Mouse (Mus musculus) urinary bladder, postnatal 4 days (tissue): ENCODE results near the gene Socs2.

Source experiments
- DNase-seq, 2 experiments: peaks; one replicate each; pipeline ENCODE4 v3.0.0; 2021 to 2022; ENCODE audit warnings: low spot score in 2 of 2

The Socs2 gene

GRCm38 (mm10) chr10:95416685-95417495 lies at the start of gene Socs2:
Socs2 (minus strand) TSS chr10:95417180.
- DNase-seq, result peak; percentile 91 to 93

DNA sequence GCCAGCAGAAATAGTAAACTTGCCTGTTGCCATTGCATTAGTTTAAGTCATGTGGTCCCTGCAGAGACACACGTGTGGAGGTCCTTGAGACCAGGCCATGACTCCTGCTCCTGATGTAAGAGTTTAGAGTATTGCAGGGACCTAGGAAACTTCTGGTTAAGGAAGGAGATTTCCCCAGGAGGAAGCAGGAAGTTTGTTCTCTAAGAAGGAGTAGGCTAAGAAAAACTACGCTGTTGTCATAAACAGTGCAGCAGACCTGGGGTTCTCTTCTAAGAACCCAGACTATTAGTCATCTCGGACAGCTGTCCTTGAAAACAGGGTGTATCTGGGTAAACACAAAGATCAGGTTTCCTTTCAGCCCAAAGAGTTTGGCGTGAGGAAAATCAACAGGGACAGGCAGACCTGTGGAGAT lies 48.5 kb upstream of the Socs2 start:
- no peak for DNase-seq

DNA sequence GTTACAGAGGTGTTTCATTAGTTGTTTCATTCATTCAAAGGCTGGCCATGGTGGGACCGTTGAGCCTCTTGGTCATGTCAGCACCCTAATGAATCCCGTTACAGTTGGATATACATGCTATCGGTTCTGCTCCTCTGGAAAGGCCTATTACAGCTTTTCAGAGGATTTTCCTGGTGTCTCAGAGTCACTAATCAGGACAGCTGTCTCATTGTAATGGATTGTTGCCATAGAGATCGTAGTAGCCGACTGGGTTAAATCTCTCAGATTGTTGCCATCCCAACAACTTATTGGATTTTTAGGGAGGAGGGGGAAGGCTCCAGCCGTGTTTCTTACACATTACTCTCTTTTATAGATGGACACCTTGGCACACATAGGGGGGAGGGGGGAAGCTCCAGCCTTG lies 47.5 kb upstream of the Socs2 start:
- DNase-seq, result no peak

GRCm38 (mm10) chr10:95462231-95462630 lies 45.3 kb upstream of the Socs2 start:
- no peak for DNase-seq

DNA sequence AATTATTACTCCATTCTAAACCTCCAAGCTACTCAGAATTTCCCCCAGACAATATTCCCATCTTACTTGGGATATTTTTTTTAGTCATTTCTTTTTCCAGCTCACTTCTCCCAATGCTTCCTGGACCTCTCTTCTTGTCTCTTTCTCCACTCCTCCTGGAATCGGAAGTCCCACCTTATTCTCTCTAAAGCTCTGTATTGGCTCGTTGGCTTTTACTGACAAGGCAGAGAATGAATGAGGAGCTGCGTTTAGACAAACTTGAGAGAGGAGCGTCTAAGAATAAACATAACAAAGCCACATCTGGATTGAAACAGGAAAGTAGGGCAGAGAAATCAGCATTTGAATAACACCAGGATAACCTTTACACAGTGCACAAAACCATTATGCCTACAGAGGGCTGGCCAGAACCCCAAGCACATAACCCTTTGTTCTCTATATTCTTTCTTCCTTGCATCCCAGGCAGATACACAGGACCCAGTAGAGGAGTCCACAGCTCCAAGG lies 44.1 kb upstream of the Socs2 start:
- no peak for DNase-seq

DNA sequence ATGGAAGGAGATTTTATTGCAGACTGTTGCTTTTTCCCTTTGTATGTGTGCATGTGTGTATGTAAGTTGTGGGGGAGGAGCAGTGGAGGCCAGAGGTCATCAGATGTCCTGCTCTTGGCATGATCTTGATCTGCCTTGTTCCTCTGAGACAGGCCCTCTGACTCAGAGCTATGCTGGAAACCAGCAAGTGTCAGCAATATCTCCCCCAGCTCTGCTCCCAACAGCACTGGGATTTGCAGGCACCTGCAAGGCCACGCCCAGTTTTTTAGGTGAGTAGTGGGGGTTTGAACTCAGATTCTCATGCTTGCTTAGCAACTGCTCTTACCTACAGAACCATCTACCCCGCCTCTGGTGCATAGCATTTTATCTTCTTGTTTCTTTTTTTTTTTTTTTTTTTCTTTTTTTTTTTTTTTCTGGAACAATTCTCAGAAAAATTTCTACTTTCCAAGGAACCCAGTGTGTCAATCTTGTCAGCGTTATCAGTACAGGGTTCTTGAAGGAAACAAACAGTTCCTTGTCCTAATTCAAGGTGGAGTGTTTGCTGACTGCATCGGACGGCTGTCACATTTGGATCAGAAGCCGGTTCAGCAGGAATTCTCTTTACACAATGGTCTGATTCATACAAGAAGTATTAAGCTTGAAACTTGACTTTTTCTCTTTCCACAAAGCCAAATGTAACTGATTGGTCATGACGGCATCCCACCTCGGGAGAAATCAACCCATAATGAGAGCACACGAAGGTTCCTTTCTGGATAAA lies 41.2 kb upstream of the Socs2 start:
- DNase-seq, result peak in 1 of 2 experiments; percentile 23

DNA sequence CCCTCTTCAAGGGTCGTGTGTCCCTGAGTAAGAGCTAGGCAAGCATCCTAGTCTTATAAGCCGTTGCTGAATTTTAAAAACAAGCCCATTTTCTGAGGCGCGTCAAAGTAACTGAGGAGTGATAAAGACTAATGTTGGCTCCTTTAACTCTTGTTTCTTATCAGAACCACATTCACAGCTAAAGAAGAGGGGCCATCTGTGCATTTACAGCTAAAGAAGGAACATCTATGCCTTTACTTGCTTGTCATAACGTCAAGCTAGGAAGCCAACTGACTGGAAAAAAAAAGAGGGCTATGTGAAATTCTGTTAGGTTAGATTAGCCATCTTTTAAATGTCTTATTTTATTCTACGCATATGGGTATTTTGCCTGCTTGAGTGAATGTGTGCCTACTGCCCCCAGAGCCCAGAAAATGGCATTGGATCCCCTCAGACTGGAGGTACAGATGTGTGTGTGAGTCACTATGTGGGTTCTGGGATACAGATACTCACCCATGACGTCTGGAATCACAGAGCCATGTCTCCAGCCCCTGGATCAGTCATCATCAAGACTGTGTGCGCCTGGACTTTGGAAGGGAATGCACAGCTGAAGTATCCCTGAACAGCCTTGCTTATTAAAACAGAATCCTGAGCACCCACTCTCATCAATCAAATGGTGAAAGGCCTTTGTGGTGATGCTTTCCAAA lies 40.5 kb upstream of the Socs2 start:
- DNase-seq, result no peak

- no peak for DNase-seq
Observed at GRCm38 (mm10) chr10:95456103-95456502, 39.1 kb upstream of the Socs2 start.

GRCm38 (mm10) chr10:95453282-95453681 lies 36.3 kb upstream of the Socs2 start:
- DNase-seq, result no peak

- DNase-seq, result no peak
Observed at GRCm38 (mm10) chr10:95449033-95449432, 32.1 kb upstream of the Socs2 start.

DNA sequence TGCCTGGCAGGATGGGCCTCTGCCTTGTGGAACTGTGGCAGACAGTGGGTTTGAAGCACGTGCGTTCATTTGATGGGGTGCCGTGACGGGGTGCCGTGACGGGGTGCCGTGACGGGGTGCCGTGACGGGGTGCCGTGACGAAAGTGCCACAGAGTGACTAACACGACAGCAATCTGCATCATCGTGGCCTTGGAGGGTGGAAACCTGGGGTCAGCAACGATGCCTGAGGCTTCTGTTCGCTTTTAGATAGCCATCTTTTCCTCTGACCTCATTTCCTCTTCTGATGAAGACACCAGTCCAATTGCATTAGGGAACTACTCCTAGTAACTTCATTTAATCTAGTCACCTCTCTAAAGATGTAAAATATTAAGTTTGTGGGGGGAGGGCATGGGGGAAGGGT lies 31.0 kb upstream of the Socs2 start:
- DNase-seq, result no peak

GRCm38 (mm10) chr10:95445104-95446056 lies 28.4 kb upstream of the Socs2 start:
- no peak for DNase-seq

- no peak for DNase-seq
Observed at GRCm38 (mm10) chr10:95442334-95442733, 25.4 kb upstream of the Socs2 start.

DNA sequence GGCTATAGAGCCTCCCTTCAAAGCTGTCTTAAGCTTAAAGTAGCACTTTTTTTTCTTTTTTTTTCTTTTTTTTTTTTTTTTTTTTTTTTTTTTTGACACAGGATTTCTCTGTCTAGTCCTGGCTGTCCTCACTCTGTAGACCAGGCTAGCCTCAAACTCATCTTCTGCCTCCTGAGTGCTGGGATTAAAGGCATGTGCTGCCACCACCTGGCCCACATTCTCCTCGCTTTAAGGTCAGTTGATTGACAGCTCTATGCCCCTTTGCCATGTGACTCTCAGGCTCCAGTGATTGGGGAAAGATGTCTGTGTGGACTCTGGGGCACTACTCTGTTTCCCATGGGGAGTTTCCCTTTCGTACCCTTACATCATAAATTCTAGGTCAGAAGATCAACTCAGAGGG lies 23.6 kb upstream of the Socs2 start:
- no peak for DNase-seq

- DNase-seq, result no peak
Observed at GRCm38 (mm10) chr10:95439718-95440339, 22.8 kb upstream of the Socs2 start.

DNA sequence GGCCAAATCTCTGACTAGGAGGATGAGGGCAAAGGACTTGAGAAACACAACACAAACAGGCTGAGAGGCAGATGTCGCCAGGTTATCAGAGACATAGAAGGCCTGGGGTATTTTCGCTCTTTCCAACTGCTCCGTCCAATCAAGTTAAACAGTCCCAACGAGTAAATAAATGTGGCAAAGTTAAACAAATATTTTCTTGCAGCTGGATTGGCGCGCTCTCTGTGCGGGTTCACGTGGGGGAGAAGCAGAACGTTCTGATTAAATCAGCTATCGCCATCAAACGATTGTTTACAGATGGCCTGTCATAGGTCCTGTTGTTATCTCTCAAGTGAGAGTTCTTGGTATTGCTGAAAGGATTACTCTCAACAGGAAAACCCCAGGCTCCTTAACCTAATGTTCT lies 22.0 kb upstream of the Socs2 start:
- DNase-seq, result no peak

- no peak for DNase-seq
Observed at GRCm38 (mm10) chr10:95430271-95430670, 13.3 kb upstream of the Socs2 start.

- DNase-seq, result no peak
Observed at GRCm38 (mm10) chr10:95429111-95429510, 12.1 kb upstream of the Socs2 start.

DNA sequence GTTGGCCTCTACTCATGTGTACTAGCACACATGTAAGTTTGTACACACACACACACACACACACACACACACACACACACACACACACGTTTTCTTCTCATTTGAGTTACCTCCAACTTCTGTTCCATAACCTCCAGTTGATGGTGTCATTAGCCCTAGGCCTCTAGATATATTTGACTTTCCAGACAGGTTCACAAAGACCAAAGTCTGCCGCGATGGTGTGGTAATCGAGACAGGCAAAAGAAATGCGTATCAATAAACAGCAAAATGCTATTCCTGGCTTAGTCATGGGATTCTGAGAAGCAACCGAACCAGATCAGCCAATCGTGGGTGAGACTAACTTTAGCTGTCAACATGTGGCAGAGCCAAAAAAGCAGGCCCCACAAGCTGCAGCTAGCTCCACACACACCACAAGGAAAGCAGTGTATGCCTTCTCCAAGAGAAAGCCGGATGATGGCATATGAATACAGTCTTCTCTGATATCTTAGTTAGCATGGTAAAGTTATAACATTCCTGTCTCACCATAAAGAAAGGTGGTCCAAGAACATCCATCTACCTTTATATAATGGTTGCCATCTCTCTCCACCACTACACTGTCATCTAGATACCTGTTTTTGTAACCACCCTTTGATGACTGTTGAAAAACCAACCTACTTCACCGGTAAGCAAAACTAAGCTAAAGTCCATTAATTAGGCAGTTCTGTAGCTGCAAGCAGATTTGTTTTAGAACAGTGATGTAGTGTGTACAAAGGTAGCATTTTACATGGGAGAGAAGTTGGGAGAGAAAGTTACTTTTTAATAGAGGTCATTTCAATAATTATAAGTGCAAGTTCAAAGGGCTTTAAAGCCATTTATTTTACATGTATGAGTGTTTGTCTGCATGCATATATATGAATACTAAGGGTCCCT lies 9.5 kb upstream of the Socs2 start:
- DNase-seq, result no peak

DNA sequence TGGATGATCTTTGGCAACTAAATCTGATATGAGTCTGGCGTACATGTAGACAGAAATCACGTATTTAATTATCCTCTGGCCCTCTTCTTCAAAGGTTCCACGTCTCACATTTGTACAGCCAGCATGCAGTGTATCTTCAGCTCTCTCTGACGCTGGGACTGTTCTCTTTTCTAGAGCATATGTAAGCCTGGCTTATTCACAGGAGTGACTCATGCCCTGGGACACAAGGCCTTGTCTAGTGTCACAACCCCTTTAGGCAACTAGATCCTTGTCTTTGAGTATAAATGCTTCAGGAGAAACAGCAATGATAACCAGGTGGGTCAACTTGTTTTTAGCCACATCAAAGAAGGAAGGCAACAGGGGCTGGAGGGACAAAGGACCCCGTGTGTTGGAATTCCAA lies 5.7 kb upstream of the Socs2 start:
- DNase-seq, result no peak
